Mouse (Mus musculus): ENCODE measurements around the gene Lmx1b. TPM values are rescaled to one million over a fixed set of nuclear protein-coding genes. Genes with fewer than 3 reads are reported as not detected.
A peak's percentile ranks its signal among the peaks of the same experiment; 100 is the strongest.

Lmx1b gene
- polyA plus RNA-seq, 1 experiment from 2014 or later, result 0.84 TPM

- 2% methylated on average over 17 of the region's 17 CpGs for WGBS
- H3K4me1 ChIP-seq, result peaks cover 34% of the 10 kb centered on the region
These were observed 24.4 kb downstream of the Lmx1b start for GRCm38 (mm10) chr2:33615843-33616344.

GRCm38 (mm10) chr2:33605487-33606256, 34.6 kb downstream of the Lmx1b start:
- no peak overlapping the region for H3K4me3 ChIP-seq (replicated peaks)
- ATAC-seq (ENCODE audit: low FRiP score), result 0 out of 2 replicates have a peak, but pooled peaks have one; percentile 11
- peaks cover 96% of the 10 kb centered on the region for H3K27me3 ChIP-seq
- peaks cover 23% of the 10 kb centered on the region for H3K4me1 ChIP-seq
- H3K9me3 ChIP-seq, result no peaks in the 10 kb centered on the region
- no peak overlapping the region for H3K4me2 ChIP-seq
- no peak overlapping the region for H3K27ac ChIP-seq
- WGBS, result 9% methylated on average over 18 of the region's 18 CpGs
- no peak overlapping the region; the same call in 1 of the 2 replicates for H3K9ac ChIP-seq
- no peaks in the 10 kb centered on the region for H3K36me3 ChIP-seq (replicated peaks)

More at GRCm38 (mm10) chr2:33615843-33616344, 24.4 kb downstream of the Lmx1b start:
- Histone ChIP-seq H3K9me3 (no peaks in the 10 kb centered on the region), H3K27me3 (peaks cover 100% of the 10 kb centered on the region), H3K9ac (peak overlapping the region; percentile 47), H3K36me3 (replicated peaks) (no peaks in the 10 kb centered on the region), H3K4me2 (peak overlapping the region; percentile 62), H3K27ac (peak overlapping the region; percentile 82), H3K4me3 (replicated peaks) (peak overlapping the region; percentile 36)
- ATAC-seq (ENCODE audit: low FRiP score), result peak; percentile 68

GRCm38 (mm10) chr2:33604846-33605486, 35.3 kb downstream of the Lmx1b start:
- H3K9me3 ChIP-seq, result no peaks in the 10 kb centered on the region
- H3K4me3 ChIP-seq (replicated peaks), result no peak overlapping the region
- peak overlapping the region; percentile 43 for H3K9ac ChIP-seq
- no peak overlapping the region for H3K4me2 ChIP-seq
- ATAC-seq (ENCODE audit: low FRiP score), result peak; percentile 49; the same call in 1 of the 2 replicates
- no peaks in the 10 kb centered on the region for H3K36me3 ChIP-seq (replicated peaks)
- no peak overlapping the region for H3K27ac ChIP-seq
- 10% methylated on average over 7 of the region's 7 CpGs for WGBS
- peaks cover 94% of the 10 kb centered on the region for H3K27me3 ChIP-seq
- peaks cover 23% of the 10 kb centered on the region for H3K4me1 ChIP-seq

GRCm38 (mm10) chr2:33600520-33600919, 39.8 kb downstream of the Lmx1b start:
- no peak for ATAC-seq (ENCODE audit: low FRiP score)
- peaks cover 27% of the 10 kb centered on the region for H3K4me1 ChIP-seq
- no peak overlapping the region for H3K4me2 ChIP-seq

GRCm38 (mm10) chr2:33597384-33597783, 42.9 kb downstream of the Lmx1b start:
- peaks cover 43% of the 10 kb centered on the region for H3K4me1 ChIP-seq
- no peak overlapping the region for H3K9ac ChIP-seq
- H3K27me3 ChIP-seq, result peaks cover 81% of the 10 kb centered on the region
- no peak overlapping the region for H3K27ac ChIP-seq
- 0 out of 2 replicates have a peak, but pooled peaks have one; percentile 24 for ATAC-seq (ENCODE audit: low FRiP score)
- H3K36me3 ChIP-seq (replicated peaks), result no peaks in the 10 kb centered on the region
- H3K4me3 ChIP-seq (replicated peaks), result no peak overlapping the region
- no peaks in the 10 kb centered on the region for H3K9me3 ChIP-seq
- 32% methylated on average over 4 of the region's 4 CpGs for WGBS
- H3K4me2 ChIP-seq, result no peak overlapping the region

More at GRCm38 (mm10) chr2:33600520-33600919, 39.8 kb downstream of the Lmx1b start:
- 51% methylated on average over 6 of the region's 6 CpGs for WGBS
- H3K9ac ChIP-seq, result no peak overlapping the region
- H3K27ac ChIP-seq, result no peak overlapping the region
- peaks cover 90% of the 10 kb centered on the region for H3K27me3 ChIP-seq
- H3K4me3 ChIP-seq (replicated peaks), result no peak overlapping the region
- no peaks in the 10 kb centered on the region for H3K36me3 ChIP-seq (replicated peaks)
- H3K9me3 ChIP-seq, result no peaks in the 10 kb centered on the region

GRCm38 (mm10) chr2:33595085-33595423, 45.3 kb downstream of the Lmx1b start:
- Histone ChIP-seq H3K27me3 (peaks cover 84% of the 10 kb centered on the region), H3K27ac (no peak overlapping the region), H3K9ac (no peak overlapping the region; the same call in 1 of the 2 replicates), H3K36me3 (replicated peaks) (no peaks in the 10 kb centered on the region), H3K9me3 (no peaks in the 10 kb centered on the region), H3K4me3 (replicated peaks) (no peak overlapping the region), H3K4me2 (no peak overlapping the region), H3K4me1 (peaks cover 54% of the 10 kb centered on the region)
- ATAC-seq (ENCODE audit: low FRiP score), result no peak
- 12% methylated on average over 7 of the region's 7 CpGs for WGBS

GRCm38 (mm10) chr2:33594181-33595084, 45.9 kb downstream of the Lmx1b start:
- Histone ChIP-seq H3K27ac (no peak overlapping the region), H3K9ac (no peak overlapping the region; the same call in 1 of the 2 replicates), H3K4me1 (peaks cover 54% of the 10 kb centered on the region), H3K4me2 (no peak overlapping the region), H3K4me3 (replicated peaks) (no peak overlapping the region), H3K27me3 (peaks cover 87% of the 10 kb centered on the region), H3K9me3 (no peaks in the 10 kb centered on the region), H3K36me3 (replicated peaks) (no peaks in the 10 kb centered on the region)
- no peak for ATAC-seq (ENCODE audit: low FRiP score)
- WGBS, result 49% methylated on average over 9 of the region's 9 CpGs

- peak overlapping the region; percentile 24; the same call in 1 of the 2 replicates for H3K4me2 ChIP-seq
- no peaks in the 10 kb centered on the region for H3K36me3 ChIP-seq (replicated peaks)
- H3K27ac ChIP-seq, result no peak overlapping the region
- H3K4me3 ChIP-seq (replicated peaks), result no peak overlapping the region
- H3K27me3 ChIP-seq, result peaks cover 87% of the 10 kb centered on the region
- H3K9ac ChIP-seq, result 0 out of 2 replicates have a peak overlapping the region, but pooled peaks have one; percentile 4
- ATAC-seq (ENCODE audit: low FRiP score), result peak; percentile 65
- H3K4me1 ChIP-seq, result peaks cover 57% of the 10 kb centered on the region
- WGBS, result 2% methylated on average over 12 of the region's 12 CpGs
- H3K9me3 ChIP-seq, result no peaks in the 10 kb centered on the region
These were observed 47.3 kb downstream of the Lmx1b start for GRCm38 (mm10) chr2:33592931-33593555.

- no peak for ATAC-seq (ENCODE audit: low FRiP score)
- Histone ChIP-seq H3K27me3 (peaks cover 90% of the 10 kb centered on the region), H3K27ac (no peak overlapping the region), H3K9me3 (no peaks in the 10 kb centered on the region), H3K4me1 (peaks cover 49% of the 10 kb centered on the region), H3K4me3 (replicated peaks) (no peak overlapping the region), H3K4me2 (no peak overlapping the region), H3K9ac (no peak overlapping the region), H3K36me3 (replicated peaks) (no peaks in the 10 kb centered on the region)
- 73% methylated on average over 9 of the region's 9 CpGs for WGBS
These were observed 51.0 kb downstream of the Lmx1b start for GRCm38 (mm10) chr2:33589280-33589679.

GRCm38 (mm10) chr2:33584937-33585910, 55.1 kb downstream of the Lmx1b start:
- ATAC-seq (ENCODE audit: low FRiP score), result no peak; the same call in 1 of the 2 replicates

More at GRCm38 (mm10) chr2:33584937-33585910, 55.1 kb downstream of the Lmx1b start:
- WGBS, result 14% methylated on average over 29 of the region's 29 CpGs
- Histone ChIP-seq H3K9ac (peak overlapping the region; percentile 13; the same call in 1 of the 2 replicates), H3K36me3 (replicated peaks) (no peaks in the 10 kb centered on the region), H3K4me1 (peaks cover 60% of the 10 kb centered on the region), H3K4me3 (replicated peaks) (no peak overlapping the region), H3K9me3 (no peaks in the 10 kb centered on the region), H3K27ac (peak overlapping the region; percentile 50), H3K4me2 (peak overlapping the region; percentile 19), H3K27me3 (peaks cover 98% of the 10 kb centered on the region)

Data from forebrain, embryonic 12.5 days (tissue).